Comparison of ENCODE assay signal across 8 mouse cellular contexts in the genomic region with DNA sequence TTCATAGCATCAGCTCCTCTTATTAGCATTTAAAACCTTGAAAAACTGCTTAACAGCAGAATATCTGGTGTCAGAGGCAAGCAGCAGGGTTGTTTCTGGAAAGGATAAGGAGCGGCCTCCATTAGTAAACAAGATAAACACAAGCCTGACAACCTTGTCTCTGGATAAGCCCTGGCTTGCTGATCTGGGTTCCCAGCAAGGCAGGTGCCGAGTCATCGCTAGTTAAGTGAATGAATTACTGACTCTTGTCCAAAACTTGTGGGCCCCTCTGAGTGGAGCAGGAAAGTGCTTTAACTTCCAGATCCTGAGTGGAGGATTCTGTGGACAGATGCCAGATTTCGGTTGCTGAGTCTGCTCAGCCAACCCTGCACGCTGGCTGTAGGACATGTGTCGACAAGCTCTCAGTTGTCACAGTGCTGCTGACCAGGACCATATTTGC.
DNase-seq lines count a peak whose midpoint lies in the region; ATAC-seq and TF ChIP-seq lines count a peak whose summit lies in the region.

No protein-coding gene starts in this region.

- no peak for TF ChIP-seq POLR2A in brain, embryonic 14.5 days (IDR thresholded peaks at IDR 0.05; ENCODE audit: borderline replicate concordance, extremely low read depth, insufficient read depth, insufficient read length, poor library complexity, severe bottlenecking)

- H3K36me3 ChIP-seq in forebrain, postnatal 0 days (ENCODE audit: insufficient read depth): no peaks in the 10 kb centered on the region
- H3K36me3 ChIP-seq in forebrain, embryonic 12.5 days (replicated peaks): no peaks in the 10 kb centered on the region
- no peaks in the 10 kb centered on the region for H3K36me3 ChIP-seq in liver, embryonic 14.5 days (replicated peaks; ENCODE audit: control insufficient read depth, insufficient read depth, low read depth)
- no peaks in the 10 kb centered on the region for H3K36me3 ChIP-seq in stomach, embryonic 15.5 days

- no peaks in the 10 kb centered on the region for H3K4me1 ChIP-seq in forebrain, postnatal 0 days (ENCODE audit: insufficient read depth)
- H3K4me1 ChIP-seq in forebrain, embryonic 12.5 days: peaks cover 12% of the 10 kb centered on the region
- H3K4me1 ChIP-seq in liver, embryonic 14.5 days (replicated peaks; ENCODE audit: control insufficient read depth in 2 of 2, insufficient read depth in 2 of 2, low read length in 1 of 2): peaks cover 45 to 57% of the 10 kb centered on the region in 2 experiments
- peaks cover 21% of the 10 kb centered on the region for H3K4me1 ChIP-seq in stomach, embryonic 15.5 days

- H3K27ac ChIP-seq in forebrain, postnatal 0 days (ENCODE audit: low read depth, low read length): no peak overlapping the region
- H3K27ac ChIP-seq in forebrain, embryonic 12.5 days: no peak overlapping the region
- H3K27ac ChIP-seq in liver, embryonic 14.5 days: peak overlapping the region; percentile 99
- peak overlapping the region; percentile 62; the same call in 1 of the 2 replicates for H3K27ac ChIP-seq in stomach, embryonic 15.5 days

- H3K9ac ChIP-seq in forebrain, postnatal 0 days: no peak overlapping the region
- no peak overlapping the region for H3K9ac ChIP-seq in forebrain, embryonic 12.5 days
- H3K9ac ChIP-seq in liver, embryonic 14.5 days (replicated peaks): peak overlapping the region; percentile 74
- no peak overlapping the region for H3K9ac ChIP-seq in stomach, embryonic 15.5 days

- 40% methylated on average over 6 of the region's 6 CpGs for WGBS in forebrain, postnatal 0 days
- 89% methylated on average over 6 of the region's 6 CpGs for WGBS in forebrain, embryonic 12.5 days
- WGBS in liver, embryonic 14.5 days (ENCODE audit: insufficient replicate concordance): 17% methylated on average over 6 of the region's 6 CpGs
- 27% methylated on average over 6 of the region's 6 CpGs for WGBS in stomach, embryonic 15.5 days

- peak; percentile 29 for DNase-seq in forebrain, postnatal 0 days
- peak; percentile 41 for DNase-seq in brain, embryonic 14.5 days (ENCODE audit: low read depth)
- peak; percentile 29 to 61 for DNase-seq in heart, postnatal 14 days
- DNase-seq in liver, embryonic 14.5 days (ENCODE audit: low read depth in 3 of 3, low spot score in 3 of 3): peak; percentile 89 to 91 (median 91)
- DNase-seq in retina, postnatal 1 day: no peak
- no peak for DNase-seq in frontal cortex, postnatal 36 days (ENCODE audit: low spot score in 2 of 2)

- H3K27me3 ChIP-seq in forebrain, postnatal 0 days (ENCODE audit: insufficient read depth, low read length): no peaks in the 10 kb centered on the region
- H3K27me3 ChIP-seq in forebrain, embryonic 12.5 days: 0 out of 2 replicates have a peak, but pooled peaks cover 7% of the 10 kb centered on the region
- no peaks in the 10 kb centered on the region for H3K27me3 ChIP-seq in liver, embryonic 14.5 days (ENCODE audit: control insufficient read depth, insufficient read depth, low read length)
- H3K27me3 ChIP-seq in stomach, embryonic 15.5 days (replicated peaks): no peaks in the 10 kb centered on the region

- TF ChIP-seq CTCF in forebrain, postnatal 0 days (IDR thresholded peaks at IDR 0.05; ENCODE audit: low read depth): no peak
- TF ChIP-seq CTCF in brain, embryonic 14.5 days (IDR thresholded peaks at IDR 0.05; ENCODE audit: borderline replicate concordance, extremely low read depth, insufficient read depth, insufficient read length): no peak
- no peak for TF ChIP-seq CTCF in liver, embryonic 14.5 days (IDR thresholded peaks at IDR 0.05; ENCODE audit: low read depth)

- H3K9me3 ChIP-seq in forebrain, postnatal 0 days (ENCODE audit: low read length): no peaks in the 10 kb centered on the region
- no peaks in the 10 kb centered on the region for H3K9me3 ChIP-seq in forebrain, embryonic 12.5 days
- no peaks in the 10 kb centered on the region for H3K9me3 ChIP-seq in liver, embryonic 14.5 days (ENCODE audit: control insufficient read depth, low read length)
- H3K9me3 ChIP-seq in stomach, embryonic 15.5 days: no peaks in the 10 kb centered on the region

- H3K4me2 ChIP-seq in forebrain, postnatal 0 days (ENCODE audit: low read depth): no peak overlapping the region
- no peak overlapping the region for H3K4me2 ChIP-seq in forebrain, embryonic 12.5 days
- H3K4me2 ChIP-seq in liver, embryonic 14.5 days (ENCODE audit: low read depth): peak overlapping the region; percentile 66
- H3K4me2 ChIP-seq in stomach, embryonic 15.5 days: no peak overlapping the region

- peak; percentile 98 for TF ChIP-seq EP300 in liver, embryonic 14.5 days (IDR thresholded peaks at IDR 0.05; ENCODE audit: low read depth)

- ATAC-seq in forebrain, postnatal 0 days: no peak
- no peak for ATAC-seq in forebrain, embryonic 12.5 days (ENCODE audit: low FRiP score)
- peak; percentile 92 for ATAC-seq in liver, embryonic 14.5 days (ENCODE audit: insufficient read depth)
- ATAC-seq in stomach, embryonic 15.5 days (ENCODE audit: insufficient read depth, low FRiP score, low read depth): peak; percentile 89

- intact Hi-C loops in heart, postnatal 14 days (cut with DNase I): loop anchor here (1.0 to 5.0 kb wide), 3 partner anchors 101 to 536 kb away; no protein-coding TSS in a partner anchor

- H3K4me3 ChIP-seq in forebrain, postnatal 0 days (ENCODE audit: low read depth, low read length): no peak overlapping the region
- H3K4me3 ChIP-seq in forebrain, embryonic 12.5 days (replicated peaks): no peak overlapping the region
- H3K4me3 ChIP-seq in liver, embryonic 14.5 days (ENCODE audit: insufficient read depth in 1 of 2, low read depth in 2 of 2, low read length in 2 of 2): peak overlapping the region; percentile 13 to 22
- H3K4me3 ChIP-seq in stomach, embryonic 15.5 days (replicated peaks): no peak overlapping the region

Comparison
In these comparisons a context has a peak if more than half of its experiments do, and no peak if none do; other contexts are left out.
1. ATAC-seq: peak in liver, embryonic 14.5 days (single experiment) and stomach, embryonic 15.5 days (single experiment); none in forebrain, postnatal 0 days (single experiment) and forebrain, embryonic 12.5 days (single experiment).
2. DNase-seq: peak in forebrain, postnatal 0 days (single experiment), brain, embryonic 14.5 days (single experiment), heart, postnatal 14 days (2 of 2) and liver, embryonic 14.5 days (3 of 3); none in retina, postnatal 1 day (single experiment) and frontal cortex, postnatal 36 days (0 of 2).
3. H3K27ac ChIP-seq: peak in liver, embryonic 14.5 days (single experiment) and stomach, embryonic 15.5 days (single experiment); none in forebrain, postnatal 0 days (single experiment) and forebrain, embryonic 12.5 days (single experiment).
4. H3K4me3 ChIP-seq: peak in liver, embryonic 14.5 days (2 of 2); none in forebrain, postnatal 0 days (single experiment), forebrain, embryonic 12.5 days (single experiment) and stomach, embryonic 15.5 days (single experiment).